Mouse (Mus musculus) hindbrain, embryonic 14.5 days (tissue): ENCODE results near the gene Tnni1. TPM values are rescaled to one million over a fixed set of nuclear protein-coding genes. Genes with fewer than 3 reads are reported as not detected.
A peak's percentile ranks its signal among the peaks of the same experiment; 100 is the strongest.

Experiments
- ATAC-seq: fragments of 200-750 bp; cut with Nextera tagmentation; 2 replicates; pipeline ENCODE4 v1.8.0; 2017; ENCODE audit warnings: moderate number of reproducible peaks, mild to moderate bottlenecking, moderate TSS enrichment, moderate library complexity; ENCODE audit not compliant: low FRiP score
- DNase-seq: peaks from one replicate; pipeline ENCODE4 v3.0.0-alpha.2; 2015; ENCODE audit warnings: low spot score
- H3K27ac ChIP-seq: fragments of 300-500 bp; sonication (generic); 2 replicates; pipeline ENCODE4 v1.5.1; 2014; ENCODE audit warnings: mild to moderate bottlenecking, moderate library complexity
- H3K27me3 ChIP-seq: fragments of 300-500 bp; sonication (generic); 2 replicates; pipeline ENCODE4 v1.6.1; 2014; ENCODE audit warnings: mild to moderate bottlenecking, low read length, mixed read lengths; ENCODE audit not compliant: control insufficient read depth, insufficient read depth
- H3K36me3 ChIP-seq: fragments of 300-500 bp; sonication (generic); replicated peaks from 2 replicates; pipeline ENCODE4 v1.6.1; 2014; ENCODE audit not compliant: control insufficient read depth, insufficient read depth
- H3K4me1 ChIP-seq: fragments of 300-500 bp; sonication (generic); replicated peaks from 2 replicates; pipeline ENCODE4 v1.6.1; 2014; ENCODE audit warnings: antibody characterized with exemption, low read length, mixed read lengths; ENCODE audit not compliant: control insufficient read depth, insufficient read depth
- H3K4me2 ChIP-seq: fragments of 300-500 bp; sonication (generic); replicated peaks from 2 replicates; pipeline ENCODE4 v1.6.1; 2014; ENCODE audit warnings: mild to moderate bottlenecking, moderate library complexity
- H3K4me3 ChIP-seq: fragments of 300-500 bp; sonication (generic); replicated peaks from 2 replicates; pipeline ENCODE4 v1.5.1; 2014; ENCODE audit warnings: mild to moderate bottlenecking, low read length
- H3K9ac ChIP-seq: fragments of 300-500 bp; sonication (generic); 2 replicates; pipeline ENCODE4 v1.6.1; 2014
- H3K9me3 ChIP-seq: fragments of 300-500 bp; sonication (generic); 2 replicates; pipeline ENCODE4 v1.6.1; 2016; ENCODE audit warnings: low read length; ENCODE audit not compliant: control insufficient read depth
- WGBS: fragments of 180-500 bp; shearing (Covaris S2); extraction: QIAGEN DNeasy Blood & Tissue Kit; methylation state at CpG from one replicate; pipeline ENCODE4 v1.1.7; 2014; 5-methylcytosine and 5-hydroxymethylcytosine counted together
- polyA plus RNA-seq: library from polyadenylated mRNA; unstranded; fragments of >200 nt; fragmentation: Nextera tagmentation; extraction: Ambion mirVana; gene quantifications from 2 replicates; pipeline ENCODE4 v1.2.1, GENCODE M21; 2014

Tnni1 gene
- polyA plus RNA-seq, 1 experiment from 2014 or later: 1.7 TPM

GRCm38 (mm10) chr1:135777046-135777445 is 2.2 kb upstream of the Tnni1 start:
- H3K4me3 ChIP-seq: no peak overlapping the region
- H3K9ac ChIP-seq: no peak overlapping the region
- H3K36me3 ChIP-seq: no peaks in the 10 kb centered on the region
- H3K27ac ChIP-seq: no peak overlapping the region
- WGBS: 94% methylated on average over 1 of the region's 1 CpGs
- no peaks in the 10 kb centered on the region; the same call in none of the 2 replicates for H3K4me1 ChIP-seq
- H3K27me3 ChIP-seq: no peaks in the 10 kb centered on the region
- ATAC-seq (no peak), DNase-seq (no peak)
- no peaks in the 10 kb centered on the region for H3K9me3 ChIP-seq
- H3K4me2 ChIP-seq: no peak overlapping the region

- 48% methylated on average over 4 of the region's 4 CpGs for WGBS
- Histone ChIP-seq H3K36me3 (no peaks in the 10 kb centered on the region), H3K4me1 (no peaks in the 10 kb centered on the region; the same call in none of the 2 replicates), H3K27me3 (no peaks in the 10 kb centered on the region), H3K9me3 (no peaks in the 10 kb centered on the region), H3K4me2 (no peak overlapping the region), H3K4me3 (no peak overlapping the region), H3K27ac (no peak overlapping the region), H3K9ac (no peak overlapping the region)
- DNase-seq (no peak), ATAC-seq (no peak)
These were observed 1.4 kb downstream of the Tnni1 start for GRCm38 (mm10) chr1:135780649-135781048.

GRCm38 (mm10) chr1:135781220-135781619 is 2.0 kb downstream of the Tnni1 start:
- Histone ChIP-seq H3K4me3 (no peak overlapping the region), H3K9ac (no peak overlapping the region), H3K27ac (no peak overlapping the region), H3K4me1 (no peaks in the 10 kb centered on the region; the same call in none of the 2 replicates), H3K4me2 (no peak overlapping the region), H3K9me3 (no peaks in the 10 kb centered on the region), H3K27me3 (no peaks in the 10 kb centered on the region), H3K36me3 (no peaks in the 10 kb centered on the region)
- 9% methylated on average over 13 of the region's 13 CpGs for whole genome bisulfite sequencing
- DNase-seq: peak; percentile 84
- peak; percentile 70; the same call in 1 of the 2 replicates for ATAC-seq

GRCm38 (mm10) chr1:135782816-135783215 is 3.6 kb downstream of the Tnni1 start:
- no peak overlapping the region for H3K9ac ChIP-seq
- DNase-seq: no peak
- WGBS: 13% methylated on average over 10 of the region's 10 CpGs

DNA sequence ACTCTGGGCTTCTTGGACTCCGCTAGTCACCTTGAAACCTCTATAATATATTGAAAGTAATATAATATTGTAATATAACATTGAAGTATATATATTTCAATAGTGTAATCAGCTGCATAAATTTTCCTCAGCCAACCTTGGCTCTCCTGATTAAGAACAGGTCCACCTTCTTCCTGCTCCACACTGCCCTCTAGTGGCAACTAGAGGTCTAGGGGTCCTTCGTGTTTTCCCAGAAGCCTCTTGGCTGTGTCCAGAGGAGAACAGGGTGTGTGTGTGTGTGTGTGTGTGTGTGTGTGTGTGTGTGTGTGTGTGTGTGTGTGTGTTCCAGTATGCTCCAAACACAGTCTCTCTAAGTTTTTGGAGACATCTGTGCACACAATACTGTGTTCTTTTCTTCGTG is 8.6 kb downstream of the Tnni1 start:
- H3K27me3 ChIP-seq: no peaks in the 10 kb centered on the region
- H3K4me3 ChIP-seq: no peak overlapping the region
- no peaks in the 10 kb centered on the region for H3K36me3 ChIP-seq
- no peak overlapping the region for H3K4me2 ChIP-seq
- H3K27ac ChIP-seq: no peak overlapping the region
- H3K4me1 ChIP-seq: no peaks in the 10 kb centered on the region
- H3K9ac ChIP-seq: no peak overlapping the region
- WGBS: 47% methylated on average over 3 of the region's 3 CpGs
- no peak for ATAC-seq
- H3K9me3 ChIP-seq: no peaks in the 10 kb centered on the region
- DNase-seq: peak; percentile 83

More at GRCm38 (mm10) chr1:135782816-135783215, 3.6 kb downstream of the Tnni1 start:
- Histone ChIP-seq H3K36me3 (no peaks in the 10 kb centered on the region), H3K9me3 (no peaks in the 10 kb centered on the region), H3K4me1 (no peaks in the 10 kb centered on the region; the same call in none of the 2 replicates), H3K27me3 (no peaks in the 10 kb centered on the region), H3K4me3 (no peak overlapping the region), H3K27ac (no peak overlapping the region), H3K4me2 (no peak overlapping the region)
- no peak for ATAC-seq

GRCm38 (mm10) chr1:135788708-135789107 is 9.5 kb downstream of the Tnni1 start:
- ATAC-seq (no peak), DNase-seq (no peak)
- Histone ChIP-seq H3K4me1 (peaks cover 4% of the 10 kb centered on the region; the same call in 1 of the 2 replicates), H3K4me3 (no peak overlapping the region), H3K4me2 (no peak overlapping the region), H3K36me3 (no peaks in the 10 kb centered on the region), H3K27me3 (0 out of 2 replicates have a peak, but pooled peaks cover 3% of the 10 kb centered on the region), H3K9ac (no peak overlapping the region), H3K27ac (no peak overlapping the region), H3K9me3 (no peaks in the 10 kb centered on the region)
- WGBS: 46% methylated on average over 10 of the region's 10 CpGs

- H3K36me3 ChIP-seq: no peaks in the 10 kb centered on the region
- H3K4me2 ChIP-seq: no peak overlapping the region
- ATAC-seq (no peak), DNase-seq (peak; percentile 75)
- H3K27me3 ChIP-seq: 0 out of 2 replicates have a peak, but pooled peaks cover 15% of the 10 kb centered on the region
- no peak overlapping the region for H3K9ac ChIP-seq
- H3K27ac ChIP-seq: no peak overlapping the region
- peaks cover 6% of the 10 kb centered on the region; the same call in 1 of the 2 replicates for H3K4me1 ChIP-seq
- no peak overlapping the region for H3K4me3 ChIP-seq
- 7% methylated on average over 5 of the region's 5 CpGs for WGBS
- H3K9me3 ChIP-seq: no peaks in the 10 kb centered on the region
These were observed 10.6 kb downstream of the Tnni1 start for GRCm38 (mm10) chr1:135789815-135790214.

GRCm38 (mm10) chr1:135792143-135792939 is 13.1 kb downstream of the Tnni1 start:
- H3K27me3 ChIP-seq: 0 out of 2 replicates have a peak, but pooled peaks cover 17% of the 10 kb centered on the region
- no peaks in the 10 kb centered on the region for H3K36me3 ChIP-seq
- no peak overlapping the region for H3K4me3 ChIP-seq
- no peak overlapping the region for H3K9ac ChIP-seq
- 63% methylated on average over 13 of the region's 13 CpGs for WGBS
- H3K4me2 ChIP-seq: no peak overlapping the region
- no peak overlapping the region for H3K27ac ChIP-seq
- H3K4me1 ChIP-seq: peaks cover 6% of the 10 kb centered on the region; the same call in 1 of the 2 replicates
- no peaks in the 10 kb centered on the region for H3K9me3 ChIP-seq
- no peak for ATAC-seq
- DNase-seq: no peak

GRCm38 (mm10) chr1:135793370-135794215 is 14.4 kb downstream of the Tnni1 start:
- no peak overlapping the region for H3K9ac ChIP-seq
- H3K4me1 ChIP-seq: peaks cover 6% of the 10 kb centered on the region; the same call in 1 of the 2 replicates
- H3K4me2 ChIP-seq: peak overlapping the region; percentile 40
- ATAC-seq (0 out of 2 replicates have a peak, but pooled peaks have one; percentile 23), DNase-seq (no peak)
- 0 out of 2 replicates have a peak, but pooled peaks cover 17% of the 10 kb centered on the region for H3K27me3 ChIP-seq
- 19% methylated on average over 27 of the region's 27 CpGs for WGBS
- H3K27ac ChIP-seq: no peak overlapping the region
- no peak overlapping the region for H3K4me3 ChIP-seq
- H3K9me3 ChIP-seq: no peaks in the 10 kb centered on the region
- no peaks in the 10 kb centered on the region for H3K36me3 ChIP-seq
